Mouse (Mus musculus) regulatory T cell (primary cell): ENCODE data around the gene Lrrc34.

ENCODE experiments used
- in situ Hi-C: fragments of 300-600 bp; cut with MboI, MseI; formaldehyde crosslinking; loops from one replicate; pipeline ENCODE4 v1.15.1; 2025; ENCODE audit warnings: high pct_unique_total_duplicates

Lrrc34 gene

DNA sequence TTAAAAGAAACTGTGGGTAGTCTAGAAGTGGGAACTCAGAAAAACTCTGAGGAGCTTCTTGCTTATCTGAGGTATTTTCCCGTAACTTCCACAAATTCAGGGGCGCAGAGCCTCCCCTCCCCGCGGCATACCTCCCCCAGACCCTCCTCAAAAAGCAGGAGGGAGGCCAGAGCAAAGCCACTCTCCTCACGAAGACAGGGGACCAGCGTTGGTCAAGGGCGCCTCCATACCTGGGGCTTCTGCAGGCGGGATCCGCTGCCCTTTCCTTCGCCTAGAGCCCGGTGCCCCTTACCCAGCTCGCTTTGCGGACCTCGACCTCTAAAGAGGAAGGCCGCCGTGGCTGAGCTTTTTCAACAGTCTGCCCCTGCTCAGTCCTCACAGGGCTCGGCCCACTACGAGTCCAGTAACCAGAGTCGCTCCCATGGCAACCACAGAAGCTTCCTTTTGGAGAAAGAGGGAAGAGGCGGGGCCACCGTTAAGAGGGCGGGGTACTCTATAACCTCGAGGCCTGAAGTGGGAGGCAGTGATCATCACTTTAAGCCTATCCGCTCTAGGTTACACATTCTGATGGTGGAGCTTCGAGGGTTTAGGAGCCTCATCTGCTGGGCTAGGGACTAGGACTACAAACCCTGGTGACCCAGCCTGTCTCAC, at the start of gene Lrrc34:
Gene Lrrc34, minus strand, starts transcription at position 430 of the 651 bp plus-strand sequence.
- in situ Hi-C loops: no loop called here

DNA sequence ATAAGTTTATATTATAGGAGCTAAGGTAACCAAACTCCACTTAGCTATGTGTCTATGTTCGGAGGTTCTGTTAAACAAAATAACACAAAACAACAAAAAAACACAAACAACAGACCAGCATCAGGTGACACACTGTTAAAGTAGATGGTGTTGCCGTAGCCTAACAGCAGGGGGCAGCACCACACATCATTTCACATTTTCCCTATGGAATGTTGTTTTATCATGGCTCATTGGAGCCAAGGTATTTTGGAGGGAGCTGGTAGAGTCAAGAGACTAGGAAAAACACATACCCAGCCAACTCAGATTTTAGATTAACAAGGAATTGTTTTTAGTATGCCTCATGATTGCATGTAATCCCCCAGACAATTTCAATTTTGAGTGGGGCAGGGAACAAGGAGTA, 48.7 kb upstream of the Lrrc34 start:
- in situ Hi-C loops: no loop called here

- in situ Hi-C loops: no loop called here
These were observed 48.0 kb upstream of the Lrrc34 start for GRCm38 (mm10) chr3:30695661-30696060.

DNA sequence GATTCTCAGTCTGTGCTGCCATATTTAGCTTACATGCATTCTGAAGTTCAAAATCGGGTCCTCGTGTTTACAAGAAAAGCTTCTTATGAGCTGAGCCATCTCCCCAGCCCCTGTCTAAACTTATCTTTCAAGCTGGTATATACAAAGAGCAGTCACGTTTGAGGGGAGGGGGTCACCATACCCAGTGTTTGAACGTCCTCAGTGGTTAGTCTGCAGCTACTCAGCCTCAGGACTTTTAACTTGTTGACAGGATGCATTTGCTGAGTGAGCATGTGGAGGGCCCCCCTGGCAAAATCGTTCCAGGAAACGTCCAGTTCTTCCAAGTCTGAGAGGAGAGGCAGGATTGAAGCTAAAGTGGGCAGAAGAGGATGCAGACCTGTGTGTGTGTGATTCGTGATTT, 43.3 kb upstream of the Lrrc34 start:
- in situ Hi-C loops: no loop called here

GRCm38 (mm10) chr3:30687216-30687615, 39.5 kb upstream of the Lrrc34 start:
- in situ Hi-C loops: no loop called here

DNA sequence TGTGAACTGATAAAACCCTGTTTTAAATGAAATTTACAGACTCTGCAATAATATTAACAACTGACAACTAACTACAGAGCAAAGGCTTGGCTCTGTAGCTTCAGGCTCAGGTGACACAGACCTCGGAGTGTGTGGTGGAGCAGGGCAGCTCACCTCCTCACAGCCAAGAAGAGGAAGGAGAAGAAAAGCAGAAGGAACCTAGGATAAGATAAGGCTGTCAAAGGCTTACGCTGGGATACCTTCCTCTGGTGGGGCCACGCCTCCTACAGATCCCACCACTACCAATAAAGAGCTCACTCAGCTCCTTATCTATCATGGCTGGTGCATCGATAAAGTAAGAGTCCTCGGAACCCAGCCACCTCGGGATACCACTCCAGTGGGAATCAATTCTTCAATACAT, 35.5 kb upstream of the Lrrc34 start:
- in situ Hi-C loops: no loop called here

- in situ Hi-C loops: no loop called here
These were observed 10.8 kb upstream of the Lrrc34 start for GRCm38 (mm10) chr3:30658486-30658885.

DNA sequence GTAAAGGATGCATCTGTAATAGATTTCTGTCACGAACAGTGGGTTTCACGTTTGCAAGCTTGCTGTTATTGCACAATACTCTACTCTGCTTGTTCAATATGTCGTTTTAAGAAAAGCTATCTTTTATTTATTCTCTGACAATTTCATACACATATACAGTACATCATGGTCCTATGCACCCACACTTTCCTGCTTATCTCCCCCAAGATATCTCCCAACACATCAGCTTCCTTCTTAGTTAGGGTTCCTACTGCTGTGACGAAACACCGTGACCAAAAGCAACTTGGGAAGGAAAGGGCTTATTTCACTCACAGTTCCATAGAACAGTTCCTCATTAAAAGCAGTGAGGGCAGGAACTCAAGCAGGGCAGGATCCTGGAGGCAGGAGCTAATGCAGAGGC, 8.3 kb upstream of the Lrrc34 start:
- in situ Hi-C loops: no loop called here

DNA sequence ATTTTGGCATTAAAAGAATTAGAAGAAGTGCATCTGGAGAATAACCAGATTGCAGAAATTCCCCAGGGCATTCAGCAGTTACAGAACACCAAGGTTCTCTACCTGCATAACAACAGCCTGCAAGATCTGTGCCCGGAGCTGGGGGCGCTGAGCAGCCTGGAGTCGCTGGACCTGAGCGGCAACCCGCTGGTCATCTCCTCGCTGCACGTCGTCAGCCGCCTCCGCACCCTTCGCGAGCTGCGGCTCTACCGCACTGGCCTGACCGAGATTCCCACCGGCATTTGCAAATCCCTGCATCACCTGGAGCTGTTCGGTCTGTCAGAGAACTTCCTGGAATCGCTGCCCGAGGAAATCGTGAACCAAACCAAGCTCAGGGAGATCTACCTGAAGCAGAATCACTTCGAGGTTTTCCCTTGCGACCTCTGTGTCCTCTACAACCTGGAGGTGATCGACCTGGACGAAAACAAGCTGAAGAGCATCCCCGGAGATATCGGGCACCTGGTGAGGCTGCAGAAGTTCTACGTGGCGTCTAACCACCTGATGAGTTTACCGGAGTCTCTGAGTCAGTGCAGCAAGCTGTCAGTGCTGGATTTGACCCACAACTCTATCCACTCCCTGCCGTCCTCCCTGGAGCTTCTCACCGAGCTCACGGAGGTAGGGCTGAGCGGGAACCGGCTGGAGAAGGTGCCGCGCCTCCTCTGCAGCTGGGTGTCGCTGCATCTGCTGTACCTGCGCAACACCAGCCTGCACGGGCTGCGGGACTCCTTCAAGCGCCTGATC, 2.6 kb upstream of the Lrrc34 start:
- in situ Hi-C loops: no loop called here

DNA sequence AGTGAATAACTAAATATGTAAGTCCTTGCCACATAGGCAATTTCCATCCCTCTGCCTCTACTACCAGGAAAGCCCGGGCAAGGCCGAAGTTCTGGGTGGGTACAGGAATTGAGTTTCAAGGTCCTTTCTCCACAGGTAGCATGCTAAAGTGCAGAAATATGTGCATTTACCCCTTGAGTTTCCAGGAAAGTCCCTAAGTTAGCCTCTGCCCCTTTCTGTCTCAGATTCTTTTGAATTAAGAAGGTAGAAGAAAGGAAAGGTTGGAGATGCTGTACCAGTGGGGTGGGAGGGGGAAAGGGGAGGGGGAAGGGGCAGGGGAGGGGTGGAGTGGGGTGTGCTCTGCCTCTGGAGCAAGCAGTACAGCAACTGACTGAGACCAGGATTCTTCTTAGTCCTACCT, 797 bp upstream of the Lrrc34 start:
- in situ Hi-C loops: no loop called here

DNA sequence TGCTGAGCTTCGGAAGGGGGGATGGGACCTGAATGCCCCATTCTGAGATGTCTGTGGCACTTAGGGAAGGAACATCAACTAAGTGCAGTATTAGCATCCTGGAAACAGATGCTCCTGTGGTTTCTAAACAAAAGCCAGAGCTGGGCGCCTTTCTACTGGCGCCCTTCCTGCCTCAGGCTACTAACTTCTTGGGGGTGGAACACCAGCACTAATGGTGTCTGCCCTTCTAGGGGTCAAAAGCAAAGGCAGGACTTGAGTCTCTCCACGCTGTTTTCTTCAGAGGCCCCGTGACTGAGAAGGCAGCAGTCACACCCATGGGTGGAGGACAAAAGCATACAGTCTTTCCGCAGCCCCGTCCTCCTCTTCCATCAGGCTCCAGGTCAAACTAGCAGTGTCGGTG, 908 bp downstream of the Lrrc34 start:
- in situ Hi-C loops: no loop called here

DNA sequence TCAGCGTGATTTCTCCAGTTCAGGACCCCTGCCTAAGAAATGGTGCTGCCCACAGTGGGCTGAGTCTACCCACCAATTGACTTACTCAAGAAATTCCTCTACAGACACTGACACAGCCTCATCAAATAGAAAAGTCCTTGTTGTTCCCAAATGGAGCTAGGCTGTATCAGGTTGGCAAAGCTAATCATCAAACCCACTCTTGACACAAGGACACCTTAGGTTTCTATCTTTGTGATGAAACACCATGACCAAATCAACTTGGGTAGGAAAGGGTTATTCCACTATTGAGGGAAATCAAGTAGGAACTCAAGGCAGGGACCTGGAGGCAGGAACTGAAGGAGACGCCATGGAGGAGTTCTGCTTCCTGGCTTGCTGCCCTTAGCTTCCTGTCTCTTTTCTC, 3.5 kb downstream of the Lrrc34 start, which contains the start of gene Lrriq4:
Gene Lrriq4, plus strand, starts transcription at position 301 of the 400 bp plus-strand sequence.
- in situ Hi-C loops: no loop called here

DNA sequence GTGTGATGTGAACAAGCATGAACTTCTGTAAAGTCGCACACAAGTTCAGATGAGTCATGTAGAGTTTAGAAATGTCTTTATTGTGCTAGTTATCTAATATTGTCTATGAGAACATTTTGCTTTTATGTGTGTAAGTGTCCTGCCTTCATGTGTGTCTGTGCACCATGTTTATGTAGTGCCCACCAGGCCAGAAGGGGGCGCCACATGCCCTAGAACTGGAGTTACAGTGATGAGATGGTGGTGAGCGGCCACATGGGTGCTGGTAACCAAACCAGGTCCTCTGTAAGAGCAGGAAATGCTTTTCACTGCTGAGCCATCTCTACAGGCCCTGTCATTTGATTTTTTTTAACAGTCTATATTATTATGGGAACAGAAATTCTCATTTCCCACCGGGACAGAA, 12.0 kb downstream of the Lrrc34 start:
- in situ Hi-C loops: no loop called here

GRCm38 (mm10) chr3:30633681-30634080, 14.0 kb downstream of the Lrrc34 start:
- in situ Hi-C loops: no loop called here

GRCm38 (mm10) chr3:30620132-30620531, 27.5 kb downstream of the Lrrc34 start:
- in situ Hi-C loops: no loop called here

- in situ Hi-C loops: no loop called here
These were observed 36.7 kb downstream of the Lrrc34 start for GRCm38 (mm10) chr3:30610930-30611329.

GRCm38 (mm10) chr3:30608999-30609398, 38.7 kb downstream of the Lrrc34 start:
- in situ Hi-C loops: no loop called here

DNA sequence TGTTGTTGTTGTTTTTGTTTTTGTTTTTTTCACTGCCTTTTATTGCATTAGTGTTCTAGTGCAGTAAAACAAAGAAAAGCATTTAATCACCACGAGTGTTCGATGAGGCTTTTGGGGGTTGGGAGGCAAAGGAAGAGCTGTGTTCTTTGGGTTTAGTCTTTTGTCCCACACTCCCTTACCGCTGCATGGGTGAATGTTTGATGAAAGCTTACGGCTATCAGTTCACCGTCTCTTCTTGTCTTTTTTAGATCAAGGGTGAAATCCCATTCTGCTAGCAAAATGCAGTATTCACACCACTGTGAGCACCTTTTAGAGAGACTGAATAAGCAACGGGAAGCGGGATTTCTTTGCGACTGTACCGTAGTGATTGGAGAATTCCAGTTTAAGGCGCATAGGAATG, 44.4 kb downstream of the Lrrc34 start:
- in situ Hi-C loops: no loop called here

- in situ Hi-C loops: no loop called here
These were observed 45.0 kb downstream of the Lrrc34 start for GRCm38 (mm10) chr3:30602740-30603098.

- in situ Hi-C loops: no loop called here
These were observed 45.5 kb downstream of the Lrrc34 start, which contains the start of gene Mynn for GRCm38 (mm10) chr3:30602065-30602739. TSS of gene Mynn (plus strand) at chr3:30602065.

GRCm38 (mm10) chr3:30601610-30602064, 46.0 kb downstream of the Lrrc34 start:
- in situ Hi-C loops: no loop called here

DNA sequence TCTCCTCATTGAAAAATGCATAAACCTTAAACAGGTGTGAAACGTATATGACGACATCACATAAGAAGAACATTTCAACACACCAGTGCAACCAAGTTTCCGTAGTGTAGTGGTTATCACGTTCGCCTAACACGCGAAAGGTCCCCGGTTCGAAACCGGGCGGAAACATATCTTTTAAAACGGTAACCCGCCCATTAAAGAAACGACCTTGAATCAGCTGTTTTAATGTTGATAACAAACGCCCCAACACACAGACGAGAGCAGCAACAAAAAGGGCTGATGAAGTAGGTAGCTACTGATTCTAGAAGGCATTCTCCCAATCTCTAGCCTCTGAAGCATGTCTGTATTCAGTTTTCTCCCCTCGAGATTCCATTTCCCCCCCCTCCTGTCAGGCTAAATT, 46.5 kb downstream of the Lrrc34 start:
- in situ Hi-C loops: no loop called here

DNA sequence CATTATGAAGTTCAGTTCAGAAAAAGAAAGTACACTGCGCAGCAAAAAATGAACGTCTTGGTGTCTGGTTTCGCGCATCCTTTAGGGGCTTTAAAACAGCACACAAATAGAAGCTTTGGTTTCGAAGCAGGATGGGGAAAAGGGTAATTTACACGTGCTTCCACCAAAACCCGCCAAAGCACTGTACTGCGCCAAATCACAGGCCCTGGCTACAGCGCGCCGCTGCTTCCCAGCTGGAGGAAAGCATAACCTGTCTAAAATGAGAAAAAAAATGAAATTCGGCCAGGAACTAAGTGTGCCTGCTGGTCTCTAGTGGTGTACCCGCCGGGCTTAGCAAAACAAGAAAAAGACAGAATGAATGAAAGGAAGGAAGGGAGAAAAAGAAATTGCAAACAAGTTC, 47.0 kb downstream of the Lrrc34 start:
- in situ Hi-C loops: no loop called here
